Mouse (Mus musculus): Measurements from ENCODE around the gene Rpp30. TPM values are rescaled to one million over a fixed set of nuclear protein-coding genes. Genes with fewer than 3 reads are reported as not detected.

The Rpp30 gene
- 15.0 TPM for polyA plus RNA-seq (2014; fragmentation: Illumina TruSeq; extraction: RNeasy Lipid Tissue Mini Kit (QIAGEN cat#74804); ENCODE audit: insufficient read depth, low read depth, low replicate concordance)

GRCm38 (mm10) chr19:36083262-36084225, at the start of gene Rpp30:
TSS of gene Rpp30 (plus strand) at chr19:36083716.

GRCm38 (mm10) chr19:36057231-36057811, 26.2 kb upstream of the Rpp30 start, which contains the start of gene Htr7:
TSS of gene Htr7 (minus strand) at chr19:36057507.

GRCm38 (mm10) chr19:36119783-36120471, 36.4 kb downstream of the Rpp30 start, which contains the start of gene Ankrd1:
TSS of gene Ankrd1 (minus strand) at chr19:36120099.

Other genes with a start within 250 kb of the Rpp30 start
- gene Htr7, start 26.2 kb upstream of the Rpp30 start, polyA plus RNA-seq (2014; fragmentation: Illumina TruSeq; extraction: RNeasy Lipid Tissue Mini Kit (QIAGEN cat#74804); ENCODE audit: insufficient read depth, low read depth, low replicate concordance) = 0.12 TPM
- gene Ankrd1, start 36.4 kb downstream of the Rpp30 start, polyA plus RNA-seq (2014; fragmentation: Illumina TruSeq; extraction: RNeasy Lipid Tissue Mini Kit (QIAGEN cat#74804); ENCODE audit: insufficient read depth, low read depth, low replicate concordance) = 23.7 TPM

All from lung, adult 10 weeks (tissue).